Mouse (Mus musculus) neutrophil, adult 5-6 weeks (primary cell): ENCODE results near the gene Tnnc2. TPM values are rescaled to one million over a fixed set of nuclear protein-coding genes. Genes with fewer than 3 reads are reported as not detected.
A peak's percentile ranks its signal among the peaks of the same experiment; 100 is the strongest.

Source experiments
- ATAC-seq: fragments of 151-379, 151-347 bp; 2 replicates; pipeline ENCODE4 v1.8.0; 2017; ENCODE audit warnings: mild to moderate bottlenecking, moderate TSS enrichment; ENCODE audit not compliant: insufficient number of reproducible peaks, poor library complexity, low FRiP score, severe bottlenecking; ENCODE audit errors: extremely low read depth
- total RNA-seq: library from RNA; stranded (forward); fragments of 200-1000 nt; gene quantifications from 2 replicates; pipeline ENCODE4 v1.2.3, GENCODE M21; 2017

The Tnnc2 gene
- total RNA-seq, 1 experiment from 2014 or later = not detected

DNA sequence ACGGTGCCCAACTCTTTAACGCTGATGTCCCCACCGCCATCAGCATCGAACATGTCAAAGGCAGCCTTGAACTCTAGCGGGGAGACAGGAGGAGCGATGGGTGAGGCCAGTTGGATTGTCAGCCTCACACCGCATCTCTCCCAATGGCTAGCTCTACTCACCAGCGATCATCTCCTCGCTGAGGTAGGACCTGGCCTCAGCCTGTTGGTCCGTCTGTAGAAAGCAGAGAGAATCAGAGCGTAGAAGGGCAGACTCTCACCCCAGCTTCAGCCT, 1.8 kb downstream of the Tnnc2 start:
- ATAC-seq = no peak

DNA sequence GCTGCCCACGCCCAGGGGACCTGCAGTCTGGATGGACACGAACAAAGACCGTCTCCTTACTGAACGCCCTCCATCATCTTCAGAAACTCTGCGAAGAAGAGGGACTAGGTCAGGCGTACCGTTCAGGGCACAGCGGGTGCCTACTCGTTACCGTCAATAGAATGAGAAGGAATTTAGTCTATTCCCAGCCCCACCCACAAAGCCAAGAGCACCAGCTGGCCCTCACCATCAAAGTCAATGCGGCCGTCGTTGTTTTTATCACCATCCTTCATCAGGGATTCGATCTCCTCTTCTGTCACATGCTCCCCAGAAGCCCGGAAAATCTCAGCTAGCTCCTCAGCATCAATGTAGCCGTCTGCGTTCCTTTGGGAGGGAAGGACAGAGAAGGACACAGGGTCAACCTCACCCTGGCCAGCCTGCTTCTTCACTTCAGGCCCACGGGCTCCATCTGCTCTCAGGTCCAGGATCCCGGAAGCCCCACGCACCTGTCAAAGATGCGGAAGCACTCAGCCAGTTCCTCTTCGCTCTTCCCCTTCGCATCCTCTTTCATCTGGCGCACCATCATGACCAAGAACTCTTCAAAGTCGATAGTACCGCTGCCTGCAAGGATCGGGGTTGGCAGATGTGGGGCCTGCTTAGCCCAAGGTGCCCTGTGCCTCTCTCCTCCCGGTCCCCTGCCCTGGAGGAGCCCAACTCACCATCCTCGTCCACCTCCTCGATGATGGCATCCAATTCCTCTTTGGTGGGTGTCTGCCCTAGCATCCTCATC, 2.3 kb downstream of the Tnnc2 start:
- ATAC-seq = no peak

DNA sequence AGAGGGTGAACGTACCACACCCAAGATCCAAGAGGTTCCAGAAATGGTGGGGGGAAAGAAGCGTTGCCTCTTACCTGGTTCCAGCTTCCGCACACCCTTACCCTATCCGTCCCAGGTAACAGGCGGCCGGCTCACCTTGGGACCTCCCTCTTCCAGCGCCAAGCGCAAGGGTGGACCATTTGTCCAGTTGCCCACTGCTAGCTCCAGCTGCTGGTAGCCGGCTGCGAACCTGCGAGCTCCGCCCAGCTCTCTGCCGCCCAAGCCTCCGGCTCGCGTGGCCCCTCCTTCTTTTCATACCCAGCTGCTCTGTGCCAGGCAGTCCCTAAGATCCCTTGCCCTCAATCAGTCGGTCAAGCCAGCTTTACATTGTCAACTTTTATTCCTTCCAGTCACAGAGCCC, 3.0 kb downstream of the Tnnc2 start:
- no peak for ATAC-seq

DNA sequence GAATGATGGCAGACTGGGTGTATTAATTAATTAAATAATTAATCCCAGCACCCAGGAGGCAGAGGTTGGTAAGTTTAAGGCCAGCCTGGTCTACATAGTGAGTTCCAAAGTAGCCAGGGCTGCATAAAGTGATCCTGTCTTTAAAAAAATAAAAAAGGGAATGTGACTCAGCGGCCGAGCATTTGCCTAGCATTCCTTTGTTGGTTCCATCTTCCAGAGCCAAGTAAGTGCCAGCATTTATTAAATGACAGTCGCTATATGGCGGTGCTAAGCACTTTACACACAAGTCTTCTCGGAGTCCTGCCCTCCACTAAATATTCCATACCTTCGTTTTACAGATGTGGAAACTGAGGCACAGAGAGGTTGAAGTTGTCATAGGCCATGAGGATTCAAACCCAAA, 3.6 kb downstream of the Tnnc2 start:
- no peak for ATAC-seq

DNA sequence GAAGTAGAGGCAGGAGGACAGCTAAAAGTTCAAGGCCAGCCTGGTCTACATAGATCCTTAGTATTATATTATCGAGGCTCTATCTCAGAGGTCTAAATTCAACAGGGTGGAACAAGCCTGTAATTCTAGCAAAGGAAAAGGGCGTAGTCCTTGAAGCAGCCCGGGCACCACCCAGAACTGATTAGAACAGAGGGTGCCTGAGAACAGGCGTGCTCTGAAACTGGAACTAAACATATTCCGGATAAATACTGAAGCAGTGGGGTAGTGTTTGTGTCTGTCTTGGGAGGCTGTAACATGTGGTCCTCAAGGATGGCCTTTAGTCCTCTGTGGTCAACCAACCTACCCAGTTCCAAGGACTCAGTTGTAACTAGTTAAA, 5.8 kb downstream of the Tnnc2 start:
- ATAC-seq = no peak

DNA sequence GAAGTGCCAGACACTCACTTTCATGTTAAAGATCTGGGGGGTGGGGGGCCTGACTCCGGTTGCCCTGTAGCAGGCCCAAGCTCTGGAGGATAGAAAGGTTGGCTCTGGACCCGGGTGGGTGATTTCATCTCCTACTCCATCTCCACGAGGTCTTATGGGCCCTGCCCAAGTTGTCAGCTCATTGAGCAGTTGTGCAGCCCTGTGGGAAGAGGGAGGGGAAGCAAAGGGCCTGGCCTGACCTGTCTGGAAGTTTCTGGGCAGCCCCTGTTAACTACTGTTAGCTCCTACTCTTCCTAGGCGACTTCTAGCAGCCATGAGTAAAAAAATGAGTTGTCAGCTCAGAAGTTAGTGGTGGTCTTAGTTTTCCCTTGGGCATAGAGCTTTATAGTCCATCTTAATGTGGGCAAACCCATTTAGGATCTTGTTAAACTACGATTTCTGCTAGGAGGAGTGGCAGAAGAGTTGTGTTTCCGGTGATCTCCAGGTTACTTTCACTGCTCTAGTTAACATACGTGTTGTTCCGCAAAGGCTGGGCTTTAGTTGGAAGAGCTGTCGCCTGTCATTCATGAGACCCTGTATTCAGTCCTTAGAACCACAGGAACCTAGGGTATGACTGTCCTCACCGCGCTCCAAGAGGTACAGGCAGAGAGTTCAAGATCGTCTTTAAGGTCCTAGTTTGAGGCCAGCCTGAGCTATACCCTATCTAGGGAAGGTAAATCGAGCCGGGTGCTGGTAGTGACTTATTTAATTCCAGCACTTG, 6.4 kb downstream of the Tnnc2 start:
- ATAC-seq = no peak

DNA sequence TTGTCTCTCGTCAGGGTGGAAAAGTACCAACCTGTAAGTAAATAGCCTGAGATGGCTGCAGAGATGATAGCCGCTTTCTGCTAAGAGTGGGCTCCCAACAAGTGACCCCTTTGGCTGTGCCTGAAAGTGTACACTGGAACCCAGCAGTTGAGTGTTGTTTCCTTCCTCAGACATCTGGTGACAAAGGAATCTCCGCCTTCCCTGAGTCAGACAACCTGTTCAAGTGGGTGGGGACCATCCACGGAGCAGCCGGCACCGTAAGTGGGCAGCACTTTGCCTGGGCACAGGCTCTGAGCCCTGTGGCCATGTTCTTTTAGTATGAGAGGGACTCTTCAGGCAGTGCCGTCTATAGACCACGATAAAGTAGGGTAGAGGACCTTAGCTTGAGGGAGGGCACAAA, 8.6 kb downstream of the Tnnc2 start:
- no peak for ATAC-seq

DNA sequence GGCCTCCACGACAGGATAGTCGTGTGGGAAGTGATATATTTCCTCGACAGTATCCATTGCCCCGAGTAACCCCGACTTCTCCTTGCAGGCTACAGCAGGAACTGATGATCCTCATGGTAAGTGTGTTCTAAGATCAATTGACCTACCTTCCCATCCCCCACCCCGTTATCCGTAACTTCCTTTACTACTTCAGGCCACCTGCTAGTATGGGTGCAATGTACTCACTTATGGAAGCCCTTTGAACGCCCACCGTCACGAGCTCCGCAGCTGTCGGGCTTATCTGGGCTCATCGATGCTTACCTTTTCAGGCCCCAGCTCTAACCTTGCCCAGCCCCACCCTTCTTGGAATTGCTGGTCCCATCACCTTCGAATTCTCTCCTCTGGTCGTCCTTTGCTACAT, 9.5 kb downstream of the Tnnc2 start:
- ATAC-seq = no peak

DNA sequence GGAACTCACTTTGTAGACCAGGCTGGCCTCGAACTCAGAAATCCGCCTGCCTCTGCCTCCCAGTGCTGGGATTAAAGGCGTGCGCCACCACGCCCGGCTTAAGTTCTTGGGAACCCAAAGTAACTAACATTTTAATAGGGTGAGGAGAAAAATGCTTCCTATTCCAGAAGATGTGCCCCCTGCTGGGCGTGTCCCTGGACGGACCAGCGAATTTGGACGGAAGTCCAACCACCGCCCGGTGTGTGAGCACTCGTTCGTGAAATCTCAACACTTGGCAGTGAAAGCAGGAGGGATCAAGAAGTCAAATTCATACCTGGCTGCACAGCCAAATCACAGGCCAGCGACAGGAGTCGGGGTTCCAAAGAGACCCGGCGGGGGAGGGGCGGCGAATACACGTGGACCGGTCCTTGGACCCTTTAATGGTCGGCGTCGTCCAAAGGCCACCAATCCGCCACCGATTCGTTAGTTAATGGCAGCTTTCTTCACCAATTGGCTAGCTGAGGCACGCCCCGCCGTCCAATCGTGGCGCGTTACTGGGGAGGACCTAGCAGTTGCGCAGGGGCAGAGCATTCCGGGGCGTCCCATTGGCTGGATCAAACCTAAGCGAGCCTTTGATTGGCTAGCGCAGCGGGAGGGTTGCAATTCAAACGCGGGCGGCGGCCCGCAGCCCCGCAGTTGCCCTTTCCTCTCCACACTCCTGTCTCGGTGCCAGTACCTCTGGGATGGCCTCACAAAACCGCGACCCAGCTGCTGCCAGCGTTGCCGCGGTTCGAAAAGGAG, 10.3 kb downstream of the Tnnc2 start, which contains the start of gene Ube2c:
Gene Ube2c (plus strand): TSS at position 641 of the 780 bp plus-strand sequence.
- peak; percentile 99 for ATAC-seq

DNA sequence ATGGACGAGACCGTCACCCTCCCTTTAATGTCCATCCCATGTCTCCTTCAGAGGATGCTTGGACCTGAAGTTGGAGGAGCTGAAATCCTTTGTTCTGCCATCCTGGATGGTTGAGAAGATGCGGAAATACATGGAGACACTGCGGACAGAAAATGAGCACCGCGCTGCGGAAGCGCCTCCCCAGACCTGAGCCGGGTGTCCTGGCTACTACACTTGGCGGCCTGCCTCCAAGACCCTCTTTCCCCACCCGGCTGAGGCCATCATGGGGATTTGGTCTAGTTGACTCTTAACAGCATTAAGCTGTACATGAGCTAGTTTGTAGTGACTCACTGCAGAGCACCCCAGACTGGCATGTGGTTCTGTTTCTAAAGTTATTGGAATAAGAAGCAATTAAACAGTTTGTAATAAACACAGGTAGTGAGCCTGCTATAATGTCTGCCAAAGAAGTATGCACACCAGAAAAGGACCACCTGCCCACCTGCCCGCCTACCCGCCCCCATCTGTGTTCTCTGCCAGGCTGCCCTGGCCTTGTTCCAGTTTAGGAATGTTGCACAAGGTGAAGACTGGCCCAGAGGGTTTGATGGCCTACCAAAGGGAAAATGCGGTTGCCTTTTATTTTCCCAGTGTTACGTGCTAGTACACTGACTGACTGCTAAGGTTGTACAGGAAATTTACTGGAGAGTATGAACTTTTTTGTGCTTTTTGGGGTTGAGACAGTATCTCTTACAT, 11.8 kb downstream of the Tnnc2 start:
- no peak for ATAC-seq

DNA sequence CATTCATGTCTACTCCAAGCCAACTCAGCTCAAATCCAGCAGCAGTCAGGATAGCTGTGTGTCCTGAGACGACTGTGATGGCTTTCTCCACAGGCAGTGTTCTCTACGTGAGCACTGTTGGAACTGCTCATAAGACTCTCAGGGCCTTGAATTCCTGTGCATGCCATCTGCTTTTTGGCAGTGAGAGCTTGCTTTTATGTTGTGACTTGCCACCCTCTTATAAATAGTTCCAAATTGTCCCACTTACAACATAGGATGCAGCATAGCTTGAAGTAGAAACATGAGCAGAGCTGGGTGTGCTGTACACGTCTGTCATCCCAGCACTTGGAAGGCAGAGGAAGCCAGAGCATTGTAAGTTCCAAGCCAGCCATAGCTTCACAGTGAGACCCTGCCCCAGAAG, 13.9 kb downstream of the Tnnc2 start:
- no peak for ATAC-seq

DNA sequence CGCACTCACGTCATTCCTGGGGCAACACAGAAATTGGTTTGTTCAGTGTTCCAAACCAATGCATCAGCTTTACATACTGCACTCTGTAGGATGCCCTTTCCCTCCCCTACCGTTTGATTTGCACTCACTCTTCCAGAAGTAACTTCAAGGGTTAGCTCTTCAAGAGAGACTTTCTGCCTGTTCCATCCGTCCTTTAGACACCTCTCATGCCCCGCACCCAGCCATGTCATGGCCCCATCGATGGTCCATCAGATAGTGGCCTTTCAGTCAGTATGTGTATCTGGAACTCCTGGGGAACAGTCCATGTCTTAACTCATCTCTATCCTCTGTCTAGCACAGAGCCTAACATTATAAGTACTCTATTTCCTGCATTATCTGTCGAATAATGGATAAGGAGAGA, 17.2 kb downstream of the Tnnc2 start:
- ATAC-seq = no peak

DNA sequence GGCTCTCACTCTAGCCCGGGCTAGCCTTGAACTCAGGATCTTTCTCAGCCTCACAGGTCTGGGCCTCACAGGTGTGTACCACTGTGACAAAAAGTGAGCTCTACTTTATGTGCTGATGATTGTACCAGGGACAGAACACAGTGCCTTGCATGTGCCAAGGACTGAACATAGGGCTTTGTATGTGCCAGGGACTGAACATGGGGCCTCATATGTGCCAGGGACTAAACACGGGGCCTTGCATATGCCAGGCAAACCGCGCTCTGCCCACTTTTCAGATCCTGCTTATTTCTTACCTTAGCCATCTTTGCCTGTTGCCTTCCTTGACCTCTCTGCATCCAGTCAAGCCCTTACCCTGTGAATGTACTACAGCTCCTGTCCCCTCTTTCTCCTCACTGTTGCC, 17.8 kb downstream of the Tnnc2 start:
- ATAC-seq = no peak

DNA sequence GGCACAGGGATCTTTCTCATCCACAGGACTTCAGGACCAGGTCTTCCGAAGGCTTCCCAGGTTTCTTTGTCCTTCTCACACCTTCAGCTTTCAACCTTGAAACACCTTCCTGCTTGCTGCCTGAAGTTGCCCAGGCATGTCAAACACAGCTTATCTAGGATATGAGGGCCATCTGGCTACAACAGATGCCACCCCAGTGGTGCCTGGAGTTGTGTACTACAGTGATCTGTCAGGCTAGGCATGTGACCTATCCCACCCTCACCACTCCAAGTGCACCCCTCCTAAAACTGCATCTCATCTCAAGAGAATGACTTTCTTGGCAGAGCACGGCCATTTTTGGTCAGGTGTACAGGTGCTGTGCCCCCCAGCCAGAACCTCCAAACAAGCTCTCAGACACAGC, 18.3 kb downstream of the Tnnc2 start:
- no peak for ATAC-seq

DNA sequence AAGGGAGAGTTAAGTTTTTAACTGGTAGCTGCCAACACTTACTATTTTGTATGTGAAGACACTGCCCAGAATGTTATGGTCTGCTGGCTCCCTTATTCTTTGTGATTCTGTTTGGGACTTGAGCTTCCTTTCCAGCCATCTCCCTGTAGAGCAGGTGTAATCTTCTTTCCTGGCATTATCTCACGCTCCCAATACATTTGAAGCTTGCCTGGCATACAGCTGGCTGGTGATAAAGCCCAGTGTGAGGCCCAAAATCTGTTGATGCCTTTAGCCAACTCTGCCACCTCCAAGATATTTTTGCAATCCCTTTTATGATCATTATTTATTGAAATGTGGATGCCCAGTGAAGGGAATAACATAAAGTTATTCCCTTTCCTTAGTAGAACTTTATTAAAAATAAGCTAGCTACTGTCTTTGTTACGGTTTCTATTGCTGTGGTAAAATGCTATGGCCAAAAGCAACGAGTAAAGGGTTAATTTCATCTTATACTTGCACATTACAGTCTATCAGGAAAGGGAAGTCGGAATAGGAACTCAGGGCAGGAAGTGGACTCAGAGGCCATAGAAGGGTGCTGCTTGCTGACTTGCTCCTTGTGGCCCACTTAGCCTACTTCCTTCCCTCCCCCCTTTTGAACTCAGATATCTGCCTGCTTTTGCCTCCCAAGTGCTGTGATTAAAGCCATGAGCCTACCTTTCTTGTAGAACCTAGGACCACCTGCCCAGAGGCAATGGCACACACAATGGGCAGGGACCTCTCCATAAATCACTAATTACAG, 19.5 kb downstream of the Tnnc2 start:
- no peak for ATAC-seq

DNA sequence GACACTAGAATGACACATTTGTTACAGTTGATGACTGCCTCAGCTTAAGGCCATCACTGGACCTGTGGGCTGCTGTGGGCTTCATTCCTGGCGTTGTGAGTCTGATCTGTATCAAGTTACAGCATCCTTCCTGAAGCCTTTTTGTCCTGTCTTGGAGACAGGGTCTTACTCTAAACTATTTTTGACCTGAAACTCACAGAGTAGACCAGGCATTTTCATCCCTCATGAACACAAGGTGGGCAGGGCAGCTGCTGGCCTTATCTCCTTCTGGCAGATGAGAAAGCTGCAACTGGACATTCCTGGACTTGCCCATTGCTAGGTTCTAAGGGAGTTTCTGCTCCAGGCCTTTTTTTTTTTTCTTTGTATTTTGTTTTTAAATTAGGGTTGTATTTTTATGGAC, 21.1 kb downstream of the Tnnc2 start:
- ATAC-seq = no peak

DNA sequence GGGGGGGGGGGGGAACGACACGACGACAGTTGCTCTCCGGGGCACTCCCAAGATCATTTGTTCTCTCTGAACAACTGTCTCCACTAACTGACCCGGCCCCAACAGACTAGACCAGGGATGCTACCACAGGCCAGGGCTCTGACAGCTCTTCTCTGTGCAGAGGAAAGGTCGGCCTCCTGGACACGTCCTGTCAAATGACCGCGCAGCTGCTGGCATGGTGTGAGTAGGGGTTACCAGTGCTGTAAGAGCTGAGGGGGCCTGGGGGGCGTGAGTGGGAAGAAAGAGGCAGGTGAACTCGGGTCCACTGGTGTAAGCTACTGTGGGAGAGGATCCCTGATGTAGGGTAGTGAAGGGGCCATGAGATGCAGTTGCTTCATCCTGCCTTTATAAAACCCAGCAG, 21.9 kb downstream of the Tnnc2 start:
- no peak for ATAC-seq

DNA sequence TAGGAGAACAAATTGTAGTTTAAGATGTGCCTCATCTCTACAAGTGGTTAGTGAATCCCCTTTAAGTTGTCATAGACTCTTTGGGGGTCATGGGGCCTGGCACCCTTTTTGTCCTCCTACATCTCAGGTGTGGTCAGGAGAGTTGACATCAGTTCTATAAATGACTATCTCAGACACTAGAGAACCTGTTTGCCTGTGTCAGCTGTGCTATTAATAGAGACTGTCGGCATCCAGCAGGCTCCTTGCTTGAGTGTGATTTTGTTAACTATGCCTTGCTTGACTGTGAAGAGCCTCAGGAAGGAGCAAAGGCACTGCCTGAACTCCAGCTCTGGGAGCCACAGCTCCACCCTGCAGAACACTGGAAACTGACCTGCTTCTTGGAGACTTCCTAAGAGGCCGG, 25.0 kb downstream of the Tnnc2 start:
- ATAC-seq = no peak

DNA sequence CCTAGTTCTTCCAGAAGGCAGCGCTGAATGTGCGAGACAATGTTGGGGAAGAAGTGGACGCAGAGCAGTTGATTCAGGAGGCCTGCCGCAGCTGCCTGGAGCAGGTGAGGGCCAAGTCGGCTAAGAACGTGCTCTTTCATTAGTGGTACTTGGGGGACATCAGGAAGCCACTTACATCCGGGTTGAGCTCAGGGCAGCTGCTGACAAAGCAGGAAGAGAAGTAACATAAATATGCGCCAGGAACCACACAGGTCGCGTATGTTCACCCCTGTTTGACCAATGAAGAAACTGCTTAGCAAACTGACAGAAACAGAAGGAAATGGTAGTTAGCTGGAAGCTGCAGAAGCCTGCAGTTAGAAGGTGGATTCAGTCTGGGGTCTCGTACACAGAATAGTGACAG, 25.7 kb downstream of the Tnnc2 start:
- no peak for ATAC-seq
